Comparison of ENCODE assay signal across 14 mouse cellular contexts in the genomic region with DNA sequence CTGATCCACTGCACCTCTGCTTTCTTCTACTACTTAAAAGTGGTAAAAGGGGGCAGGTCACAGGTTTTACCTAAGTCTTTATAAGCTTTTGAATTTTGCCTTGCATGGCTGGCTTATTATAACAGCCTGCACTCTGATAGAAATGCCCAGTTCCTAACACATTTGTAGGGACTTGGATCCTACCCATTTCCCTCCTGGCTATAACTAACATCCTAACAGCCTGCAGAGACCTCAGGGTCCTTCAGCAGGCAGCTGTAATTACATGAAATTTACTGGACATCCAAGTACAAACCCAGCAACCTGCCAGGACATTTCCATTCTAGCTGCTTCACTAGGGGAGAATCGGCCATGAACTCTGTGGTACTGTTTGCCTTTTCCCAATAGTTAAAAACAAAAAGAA.
"Had no signal": no experiment of that assay in that cellular context is flagged by ENCODE, and none has a peak within 500 bp of the region (broad histone marks: within the 10 kb centered on the region; RNA-seq: fewer than 3 reads in every experiment).

No protein-coding gene starts in this region.

- H3K4me1 ChIP-seq: limb, embryonic 15.5 days; liver, embryonic 12.5 days; liver, embryonic 15.5 days had no signal

- H3K9ac ChIP-seq: limb, embryonic 12.5 days; limb, embryonic 15.5 days; liver, embryonic 12.5 days; liver, embryonic 15.5 days had no signal

- H3K27me3 ChIP-seq: limb, embryonic 12.5 days; limb, embryonic 15.5 days; liver, embryonic 12.5 days; liver, embryonic 15.5 days had no signal

- H3K4me2 ChIP-seq: limb, embryonic 12.5 days; limb, embryonic 15.5 days; liver, embryonic 12.5 days; liver, embryonic 15.5 days; midbrain, embryonic 11.5 days had no signal

- H3K27ac ChIP-seq: limb, embryonic 12.5 days; limb, embryonic 15.5 days; liver, embryonic 12.5 days; liver, embryonic 15.5 days had no signal

- H3K4me3 ChIP-seq: limb, embryonic 12.5 days; limb, embryonic 15.5 days; liver, embryonic 12.5 days; liver, embryonic 15.5 days had no signal

- ATAC-seq: liver, embryonic 12.5 days had no signal

- DNase-seq: kidney, postnatal 14 days; kidney, postnatal 4 days; left cerebral cortex, postnatal 4 days; lung, adult 2 months; lung, postnatal 14 days; lung, postnatal 4 days; midbrain, embryonic 14.5 days; thymus, adult 18-20 months; thymus, postnatal 4 days had no signal

- H3K36me3 ChIP-seq: limb, embryonic 12.5 days; limb, embryonic 15.5 days; liver, embryonic 12.5 days; liver, embryonic 15.5 days had no signal

- H3K9me3 ChIP-seq: limb, embryonic 12.5 days; limb, embryonic 15.5 days; liver, embryonic 12.5 days; liver, embryonic 15.5 days had no signal
